Mouse (Mus musculus) spleen, postnatal 4 days (tissue): ENCODE results near the gene Slc6a17.

ENCODE experiments used
- DNase-seq, 2 experiments: peaks; one replicate each; pipeline ENCODE4 v3.0.0; 2022; ENCODE audit warnings: low spot score in 2 of 2

Slc6a17 gene

GRCm38 (mm10) chr3:107524547-107524946, 6.7 kb upstream of the Slc6a17 start:
- DNase-seq: no peak

DNA sequence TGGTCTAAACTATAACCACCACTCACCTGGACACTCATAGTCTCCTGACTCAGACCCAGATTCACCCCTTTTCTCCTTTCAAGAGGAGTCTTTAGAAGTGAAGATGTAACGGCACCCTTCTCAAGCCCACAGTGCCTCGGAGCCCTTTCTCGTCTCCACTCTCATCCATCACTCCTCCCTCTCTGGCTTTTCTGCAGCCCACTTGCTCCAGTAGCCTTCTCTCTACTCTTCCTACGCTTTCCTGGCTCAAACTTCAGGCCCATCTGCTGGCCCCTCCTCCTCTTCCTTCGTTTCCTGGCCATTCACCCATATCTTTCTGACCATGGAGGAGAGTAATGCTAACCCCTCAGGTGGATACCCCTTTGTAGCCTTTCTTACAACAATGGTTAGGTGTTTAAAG, 3.1 kb upstream of the Slc6a17 start:
- no peak for DNase-seq

GRCm38 (mm10) chr3:107516776-107517630, 815 bp downstream of the Slc6a17 start:
- no peak for DNase-seq

DNA sequence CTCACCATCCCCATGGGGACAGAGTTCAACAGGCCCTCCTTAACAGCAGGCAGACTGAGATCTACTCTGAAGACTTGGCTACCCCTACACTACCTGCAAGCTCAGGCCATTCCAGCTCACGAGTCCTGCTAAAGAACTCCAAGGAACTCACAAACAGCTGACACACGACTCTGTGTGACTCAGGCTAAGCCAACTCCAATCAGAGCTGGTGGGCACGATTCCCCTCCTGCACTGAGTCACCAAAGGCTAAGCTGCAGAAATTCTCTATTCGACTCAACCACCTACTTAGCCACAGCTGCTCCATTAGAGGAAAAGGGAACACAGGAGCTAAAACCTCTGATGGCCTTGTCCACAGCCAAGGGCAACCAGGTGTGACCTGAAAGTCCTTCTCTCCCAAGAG, 1.8 kb downstream of the Slc6a17 start:
- no peak for DNase-seq

GRCm38 (mm10) chr3:107511416-107511815, 6.4 kb downstream of the Slc6a17 start:
- no peak for DNase-seq

DNA sequence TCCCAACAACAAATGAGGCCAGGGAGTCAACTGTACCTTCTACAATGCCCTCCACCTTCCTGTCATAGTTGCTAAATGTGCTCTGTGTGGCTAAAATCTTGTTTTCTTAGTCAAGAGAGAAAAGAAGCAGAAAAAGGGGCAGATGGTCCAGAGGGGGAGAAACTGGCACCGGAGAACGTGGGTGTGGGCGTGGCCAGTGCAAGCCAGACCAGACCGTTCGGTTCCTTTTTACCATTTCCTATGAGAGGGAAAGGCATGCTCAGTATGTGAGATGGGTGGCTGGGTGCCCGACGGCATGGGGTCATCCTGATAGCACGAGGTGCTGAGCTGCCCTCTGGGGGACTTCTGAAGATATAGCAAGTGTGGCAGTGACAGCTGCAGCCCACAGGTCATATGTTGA, 9.1 kb downstream of the Slc6a17 start:
- DNase-seq: no peak

DNA sequence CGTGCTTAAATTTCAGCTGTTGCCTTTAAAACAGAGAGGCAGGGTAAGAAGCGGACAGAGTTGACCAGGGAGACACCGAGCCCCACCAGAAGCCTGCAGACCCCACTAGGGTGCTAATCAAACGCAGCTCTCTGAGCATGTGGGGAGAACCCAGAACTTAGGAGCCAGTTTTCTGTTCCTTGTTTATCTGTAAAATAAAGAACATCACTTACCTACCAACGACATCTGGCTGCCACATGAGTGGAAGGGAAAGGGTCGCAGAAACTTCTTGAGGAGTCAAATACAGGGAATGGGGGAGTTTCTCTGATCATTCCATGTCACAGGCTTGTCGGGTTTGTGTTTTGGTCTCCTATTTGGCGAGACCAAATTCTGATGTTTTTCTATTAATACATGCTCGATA, 9.9 kb downstream of the Slc6a17 start:
- no peak for DNase-seq

DNA sequence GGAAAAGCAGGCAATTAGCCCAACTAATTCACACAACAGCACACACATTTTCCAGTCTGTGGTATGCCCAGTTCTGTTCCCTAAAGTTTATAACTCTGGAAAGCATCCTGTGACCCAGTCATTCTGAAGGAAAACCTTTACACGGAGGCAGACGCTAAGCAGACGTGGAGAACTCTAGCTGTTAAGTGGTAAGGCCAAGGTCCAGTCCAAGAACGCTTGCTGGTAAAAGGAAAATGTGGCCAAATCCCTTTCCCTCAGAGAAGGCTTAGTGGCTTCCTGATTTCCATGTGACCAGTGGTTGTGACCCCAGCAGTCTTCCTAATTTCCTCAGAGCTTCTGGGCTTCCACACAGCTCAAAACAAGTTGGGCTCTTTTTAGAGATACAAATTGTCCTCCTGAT, 11.3 kb downstream of the Slc6a17 start:
- no peak for DNase-seq

- DNase-seq: no peak
Observed at GRCm38 (mm10) chr3:107505464-107506367, 12.1 kb downstream of the Slc6a17 start.

DNA sequence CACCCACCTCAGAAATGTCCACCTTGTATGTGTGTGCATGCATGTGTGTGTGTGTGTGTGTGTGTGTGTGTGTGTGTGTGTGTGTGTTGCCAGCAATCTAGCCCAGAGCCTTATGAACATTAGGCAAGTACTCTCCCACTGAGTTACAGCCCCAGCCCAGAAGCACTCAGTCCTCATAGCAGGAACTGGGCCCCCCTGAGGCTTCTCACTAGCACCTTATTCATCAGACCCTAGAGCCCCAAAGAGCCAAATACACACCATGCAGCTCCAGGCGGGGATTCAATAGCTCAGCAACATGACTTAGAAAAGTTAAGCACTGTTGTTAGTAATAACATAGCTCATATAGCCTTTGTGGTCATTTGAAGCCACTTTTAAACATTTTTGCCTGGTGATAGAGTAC, 13.3 kb downstream of the Slc6a17 start:
- DNase-seq: no peak

DNA sequence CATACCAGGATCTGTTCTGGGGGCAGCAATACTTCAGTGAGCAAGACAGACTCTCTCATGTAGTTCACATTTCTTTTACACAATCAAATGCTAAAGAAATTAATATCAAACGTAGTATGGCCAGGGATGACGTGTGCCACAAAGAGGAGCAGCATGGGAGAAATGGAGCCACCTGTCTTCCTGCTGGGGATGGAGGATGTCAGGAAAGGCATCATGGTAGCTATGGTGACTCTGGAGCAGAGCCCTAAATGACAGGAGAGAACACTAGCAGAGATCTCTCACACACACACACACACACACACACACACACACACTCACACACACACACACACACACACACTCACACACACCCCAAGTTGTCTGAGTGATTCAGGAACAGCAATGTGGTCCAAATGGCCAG, 14.1 kb downstream of the Slc6a17 start:
- no peak for DNase-seq

- DNase-seq: no peak
Observed at GRCm38 (mm10) chr3:107501702-107502151, 16.1 kb downstream of the Slc6a17 start.

DNA sequence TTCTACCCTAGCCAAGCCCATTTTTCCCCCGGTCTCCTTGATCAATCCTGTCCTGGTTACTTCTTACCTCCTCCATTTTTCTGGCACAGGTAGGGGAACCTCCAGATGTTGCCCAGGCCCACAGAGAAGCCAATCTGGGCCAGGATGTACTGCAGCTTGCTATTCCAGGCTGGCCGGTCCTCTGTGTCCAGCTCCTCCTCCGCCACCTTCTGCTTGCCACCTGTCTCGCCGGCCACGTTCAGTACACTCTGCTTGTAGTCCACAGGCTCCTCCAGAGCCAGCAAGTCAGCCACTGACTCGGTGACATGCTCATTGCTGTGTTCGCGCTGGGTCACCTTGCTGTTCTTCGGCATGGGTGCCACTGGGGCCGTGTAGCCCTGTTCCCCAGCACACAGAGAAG, 17.5 kb downstream of the Slc6a17 start:
- no peak for DNase-seq

DNA sequence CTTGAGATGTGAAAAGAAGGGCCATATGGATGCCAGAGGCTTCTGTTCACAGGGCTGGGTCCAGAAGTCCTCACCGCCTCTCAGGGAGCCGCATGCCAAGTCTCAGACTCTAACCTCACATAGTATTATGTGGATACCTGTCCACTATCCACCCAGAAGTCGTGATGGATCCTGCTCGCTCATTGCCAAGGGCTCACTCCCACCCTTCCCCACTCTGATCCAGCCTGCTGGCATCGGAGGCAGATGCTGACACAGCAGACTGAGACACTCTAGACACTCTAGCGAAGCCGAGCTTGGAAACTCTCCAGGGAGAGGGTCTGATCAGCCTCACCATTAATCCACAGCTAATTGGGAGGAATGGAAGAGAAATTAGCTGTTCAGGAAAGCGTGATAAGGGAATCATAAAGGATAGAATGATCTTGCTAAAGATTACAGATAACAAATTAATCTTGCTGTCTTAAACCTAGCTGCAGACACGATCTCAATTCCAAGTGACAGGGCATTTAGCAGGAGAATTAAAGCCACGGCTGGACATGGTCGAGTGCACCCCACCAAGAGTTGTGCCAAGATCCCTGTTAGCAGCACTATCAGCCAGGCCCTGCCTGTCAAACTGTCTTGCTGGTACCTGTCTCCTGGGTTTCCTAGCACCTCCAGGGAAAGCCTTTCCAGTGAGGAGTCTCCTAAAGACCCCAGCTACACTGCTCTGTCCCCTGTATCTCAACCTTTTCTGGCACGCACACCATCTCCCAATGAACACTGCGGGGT, 21.6 kb downstream of the Slc6a17 start:
- DNase-seq: no peak

- no peak for DNase-seq
Observed at GRCm38 (mm10) chr3:107495524-107495923, 22.3 kb downstream of the Slc6a17 start.

- no peak for DNase-seq
Observed at GRCm38 (mm10) chr3:107491459-107491858, 26.4 kb downstream of the Slc6a17 start.

- no peak for DNase-seq
Observed at GRCm38 (mm10) chr3:107488637-107489036, 29.2 kb downstream of the Slc6a17 start.

GRCm38 (mm10) chr3:107483290-107483689, 34.5 kb downstream of the Slc6a17 start:
- no peak for DNase-seq

DNA sequence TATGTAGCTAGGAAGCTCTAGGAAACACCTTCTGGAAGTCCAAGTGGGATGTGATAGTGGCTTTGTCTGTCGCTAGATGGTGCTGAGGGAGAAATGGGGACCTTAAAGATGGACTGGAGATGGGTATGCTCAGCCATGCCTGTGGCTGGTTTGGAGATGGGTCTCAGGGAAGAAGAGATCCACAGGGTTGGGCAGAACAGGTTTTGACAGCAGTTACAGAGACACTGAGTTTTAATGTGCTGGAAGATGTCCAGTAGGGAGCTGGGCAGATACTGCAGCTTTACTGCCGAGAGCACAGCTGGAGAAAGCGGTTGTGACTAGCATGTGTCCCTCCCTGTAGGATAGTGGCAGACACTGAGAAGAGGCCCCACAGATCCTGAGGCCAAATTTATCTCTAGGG, 37.2 kb downstream of the Slc6a17 start:
- DNase-seq: peak in 1 of 2 experiments; percentile 46

DNA sequence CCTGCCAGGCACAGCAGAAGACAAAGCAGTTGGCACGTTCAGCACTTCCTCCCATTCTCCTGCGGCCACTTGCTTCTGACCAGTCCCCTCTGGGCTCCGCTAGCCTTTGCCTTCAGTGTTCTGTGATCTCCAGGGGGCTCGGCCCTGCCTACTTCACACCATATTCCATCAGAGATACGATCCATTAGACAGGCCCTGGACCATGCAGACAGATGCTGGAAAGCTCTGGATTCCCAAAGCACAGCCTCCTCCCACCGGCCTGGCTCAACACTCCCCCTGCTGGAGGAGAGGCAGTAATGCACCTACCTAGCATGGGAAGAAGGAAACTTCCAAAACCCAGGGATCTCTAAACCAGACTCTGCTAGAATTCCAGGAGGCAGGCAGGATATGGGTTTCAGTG, 45.6 kb downstream of the Slc6a17 start:
- DNase-seq: no peak

DNA sequence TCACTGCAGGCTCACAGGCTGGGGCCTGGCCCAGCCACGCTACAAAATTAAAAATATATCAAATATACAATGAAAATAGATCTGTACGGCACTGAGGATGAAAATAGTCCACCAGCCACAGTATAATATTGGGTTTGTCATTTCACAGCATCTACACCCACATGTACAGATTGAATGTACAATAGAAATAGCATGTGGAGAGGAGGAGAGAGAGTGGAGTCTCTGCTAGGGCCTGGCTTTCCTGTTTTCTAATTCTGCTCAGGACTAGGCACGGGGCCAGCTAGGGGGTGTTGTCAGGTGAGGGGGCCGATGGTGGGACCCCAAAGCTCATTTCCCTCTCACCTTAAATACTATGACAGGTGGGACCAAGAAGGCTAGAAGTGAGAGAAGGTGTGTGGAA, 48.8 kb downstream of the Slc6a17 start:
- no peak for DNase-seq

- DNase-seq: no peak
Observed at GRCm38 (mm10) chr3:107468106-107468505, 49.7 kb downstream of the Slc6a17 start.
